Mouse (Mus musculus): ENCODE results near the gene Lpcat1. TPM values are rescaled to one million over a fixed set of nuclear protein-coding genes. Genes with fewer than 3 reads are reported as not detected.

Lpcat1 gene
- polyA plus RNA-seq, 1 experiment, result 20.1 TPM

GRCm38 (mm10) chr13:73488105-73488504, 21.1 kb downstream of the Lpcat1 start:
- H3K4me3 ChIP-seq (ENCODE audit: insufficient read depth, low read length), result no peak overlapping the region
- TF ChIP-seq POLR2A (IDR thresholded peaks at IDR 0.05; ENCODE audit: low read depth, low read length) (no peak), CTCF (IDR thresholded peaks at IDR 0.05; ENCODE audit: borderline replicate concordance, insufficient read depth, low read length) (no peak)
- H3K27ac ChIP-seq (ENCODE audit: insufficient read depth, low read length), result no peak overlapping the region
- peaks cover 3% of the 10 kb centered on the region; the same call in 1 of the 2 replicates for H3K4me1 ChIP-seq (ENCODE audit: control insufficient read depth, insufficient read depth, low read length)

- no peak overlapping the region for H3K4me3 ChIP-seq (ENCODE audit: insufficient read depth, low read length)
- TF ChIP-seq POLR2A (IDR thresholded peaks at IDR 0.05; ENCODE audit: low read depth, low read length) (no peak), CTCF (IDR thresholded peaks at IDR 0.05; ENCODE audit: borderline replicate concordance, insufficient read depth, low read length) (no peak)
- peaks cover 3% of the 10 kb centered on the region; the same call in 1 of the 2 replicates for H3K4me1 ChIP-seq (ENCODE audit: control insufficient read depth, insufficient read depth, low read length)
- H3K27ac ChIP-seq (ENCODE audit: insufficient read depth, low read length), result no peak overlapping the region
Measured at GRCm38 (mm10) chr13:73488707-73489106, 21.7 kb downstream of the Lpcat1 start.

DNA sequence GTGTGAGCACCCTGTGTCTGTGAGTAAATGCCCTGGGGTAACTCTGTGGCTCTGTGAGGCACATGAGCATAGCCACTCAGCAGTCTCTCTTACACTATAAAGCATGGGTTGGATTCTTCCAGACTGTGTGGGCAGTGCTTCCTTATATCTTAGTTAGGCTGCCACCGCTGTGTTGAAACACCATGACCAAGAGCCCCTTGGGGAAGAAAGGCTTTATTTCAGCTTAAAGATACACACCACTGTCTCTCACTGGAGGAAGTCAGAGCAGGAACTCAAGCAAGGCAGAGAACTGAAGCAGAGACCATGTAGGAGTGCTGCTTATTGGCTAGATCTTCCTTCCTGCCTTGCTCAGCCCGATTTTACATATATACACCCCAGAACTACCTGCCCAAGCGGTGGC, 23.0 kb downstream of the Lpcat1 start:
- TF ChIP-seq CTCF (IDR thresholded peaks at IDR 0.05; ENCODE audit: borderline replicate concordance, insufficient read depth, low read length), result no peak
- TF ChIP-seq POLR2A (IDR thresholded peaks at IDR 0.05; ENCODE audit: low read depth, low read length), result no peak

GRCm38 (mm10) chr13:73490564-73491170, 23.7 kb downstream of the Lpcat1 start:
- H3K4me1 ChIP-seq (ENCODE audit: control insufficient read depth, insufficient read depth, low read length), result peaks cover 3% of the 10 kb centered on the region; the same call in 1 of the 2 replicates
- H3K27ac ChIP-seq (ENCODE audit: insufficient read depth, low read length), result no peak overlapping the region
- TF ChIP-seq POLR2A (IDR thresholded peaks at IDR 0.05; ENCODE audit: low read depth, low read length), result no peak
- no peak for TF ChIP-seq CTCF (IDR thresholded peaks at IDR 0.05; ENCODE audit: borderline replicate concordance, insufficient read depth, low read length)
- no peak overlapping the region for H3K4me3 ChIP-seq (ENCODE audit: insufficient read depth, low read length)

More for the DNA sequence above, 23.0 kb downstream of the Lpcat1 start:
- peaks cover 3% of the 10 kb centered on the region; the same call in 1 of the 2 replicates for H3K4me1 ChIP-seq (ENCODE audit: control insufficient read depth, insufficient read depth, low read length)
- no peak overlapping the region for H3K27ac ChIP-seq (ENCODE audit: insufficient read depth, low read length)
- no peak overlapping the region for H3K4me3 ChIP-seq (ENCODE audit: insufficient read depth, low read length)

DNA sequence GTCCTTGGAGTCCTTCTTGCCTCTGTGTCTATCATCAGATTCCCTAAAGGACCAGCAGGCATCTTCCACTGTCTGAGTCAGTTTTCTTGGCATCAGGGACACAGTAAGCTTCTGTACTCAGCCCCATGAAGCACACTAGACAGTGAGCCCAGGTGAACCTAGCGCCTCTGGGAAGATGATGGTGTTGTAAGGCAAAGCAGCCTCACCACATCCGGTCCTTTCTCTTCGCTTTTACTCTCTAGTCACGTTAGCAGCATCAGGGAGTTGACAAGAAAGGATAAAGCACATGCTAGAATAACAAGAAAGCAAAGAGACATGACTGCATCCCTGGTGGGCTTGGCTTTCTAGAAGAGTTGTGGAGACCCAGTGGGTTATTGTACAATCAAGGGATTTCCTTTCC, 26.2 kb downstream of the Lpcat1 start:
- TF ChIP-seq CTCF (IDR thresholded peaks at IDR 0.05; ENCODE audit: borderline replicate concordance, insufficient read depth, low read length), result no peak
- TF ChIP-seq POLR2A (IDR thresholded peaks at IDR 0.05; ENCODE audit: low read depth, low read length), result no peak

DNA sequence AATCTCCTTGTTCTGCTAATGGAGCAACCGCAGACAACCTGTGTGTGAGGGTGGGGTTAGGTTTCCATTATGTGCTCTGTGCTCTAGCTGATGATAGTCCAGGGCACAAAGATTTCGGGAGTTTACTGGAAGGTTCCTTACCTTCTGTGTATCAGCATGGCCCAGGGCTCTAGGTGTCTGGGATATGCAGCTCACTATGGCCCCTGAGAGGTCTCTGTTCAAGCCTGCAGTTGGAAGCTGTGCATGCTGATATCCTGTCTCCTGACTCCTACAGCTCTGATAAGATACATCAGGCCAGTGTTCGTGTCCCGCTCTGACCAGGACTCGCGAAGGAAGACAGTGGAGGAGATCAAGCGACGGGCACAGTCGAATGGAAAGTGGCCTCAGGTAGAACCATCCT, 27.5 kb downstream of the Lpcat1 start:
- Histone ChIP-seq H3K4me3 (ENCODE audit: insufficient read depth, low read length) (no peak overlapping the region), H3K27ac (ENCODE audit: insufficient read depth, low read length) (no peak overlapping the region), H3K4me1 (ENCODE audit: control insufficient read depth, insufficient read depth, low read length) (no peaks in the 10 kb centered on the region)
- TF ChIP-seq CTCF (IDR thresholded peaks at IDR 0.05; ENCODE audit: borderline replicate concordance, insufficient read depth, low read length) (no peak), POLR2A (IDR thresholded peaks at IDR 0.05; ENCODE audit: low read depth, low read length) (no peak)

More for the DNA sequence above, 26.2 kb downstream of the Lpcat1 start:
- H3K27ac ChIP-seq (ENCODE audit: insufficient read depth, low read length), result no peak overlapping the region
- no peak overlapping the region for H3K4me3 ChIP-seq (ENCODE audit: insufficient read depth, low read length)
- H3K4me1 ChIP-seq (ENCODE audit: control insufficient read depth, insufficient read depth, low read length), result peaks cover under 1% of the 10 kb centered on the region; the same call in 1 of the 2 replicates

DNA sequence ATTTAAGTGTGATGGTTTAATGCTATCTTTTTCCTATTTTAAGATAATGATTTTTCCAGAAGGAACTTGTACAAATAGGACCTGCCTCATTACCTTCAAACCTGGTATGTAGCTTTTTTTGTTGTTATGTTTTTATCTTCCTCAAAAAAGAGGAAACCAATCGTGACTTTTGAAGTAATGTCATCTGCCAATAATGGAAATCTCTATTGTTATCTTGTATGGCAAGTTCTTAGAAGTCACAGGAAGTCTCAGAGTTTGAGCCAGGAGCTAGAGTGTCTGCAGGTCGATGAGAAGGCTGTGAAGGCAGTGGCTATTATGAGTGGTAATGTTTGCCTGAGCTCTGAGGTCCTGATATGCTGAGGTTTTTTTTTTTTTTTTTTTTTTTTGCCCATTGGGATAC, 29.1 kb downstream of the Lpcat1 start:
- H3K27ac ChIP-seq (ENCODE audit: insufficient read depth, low read length), result no peak overlapping the region
- no peaks in the 10 kb centered on the region for H3K4me1 ChIP-seq (ENCODE audit: control insufficient read depth, insufficient read depth, low read length)
- no peak for TF ChIP-seq CTCF (IDR thresholded peaks at IDR 0.05; ENCODE audit: borderline replicate concordance, insufficient read depth, low read length)
- no peak for TF ChIP-seq POLR2A (IDR thresholded peaks at IDR 0.05; ENCODE audit: low read depth, low read length)
- no peak overlapping the region for H3K4me3 ChIP-seq (ENCODE audit: insufficient read depth, low read length)

DNA sequence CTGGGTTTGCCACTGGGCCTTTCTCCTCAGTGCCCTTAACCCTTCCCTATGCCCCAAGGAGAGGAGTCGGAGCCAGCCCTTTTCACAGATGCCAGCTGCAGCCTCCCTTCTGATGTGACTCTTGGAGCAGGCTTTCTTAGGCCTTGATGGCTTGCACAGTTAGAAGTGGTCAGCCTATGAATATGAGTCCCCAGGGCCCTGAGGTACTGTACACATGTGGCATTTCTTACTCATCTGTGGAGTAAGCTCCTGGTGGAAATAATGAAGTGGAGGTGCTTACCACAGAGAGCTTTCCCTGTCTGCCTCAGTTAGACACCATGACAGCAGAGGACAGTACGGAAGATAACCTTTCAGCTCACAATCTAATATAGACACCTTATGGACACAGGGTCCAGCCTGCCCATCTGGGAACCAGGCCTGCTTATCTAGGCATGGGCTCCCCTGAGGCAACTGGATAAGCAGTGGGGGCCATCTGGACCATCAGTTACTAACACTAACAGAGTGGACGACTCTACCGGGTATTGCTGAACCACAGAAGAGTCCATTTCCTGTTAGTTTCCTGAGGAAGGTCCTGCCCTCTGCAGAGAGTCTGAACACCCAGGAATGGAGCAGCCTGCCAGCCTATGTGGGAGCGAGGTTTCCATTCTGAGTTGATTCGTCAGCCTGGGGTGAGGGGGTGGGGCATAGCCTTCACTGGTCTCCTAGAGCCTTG, 33.1 kb downstream of the Lpcat1 start:
- TF ChIP-seq CTCF (IDR thresholded peaks at IDR 0.05; ENCODE audit: borderline replicate concordance, insufficient read depth, low read length) (no peak), POLR2A (IDR thresholded peaks at IDR 0.05; ENCODE audit: low read depth, low read length) (no peak)
- Histone ChIP-seq H3K27ac (ENCODE audit: insufficient read depth, low read length) (no peak overlapping the region), H3K4me1 (ENCODE audit: control insufficient read depth, insufficient read depth, low read length) (no peaks in the 10 kb centered on the region), H3K4me3 (ENCODE audit: insufficient read depth, low read length) (no peak overlapping the region)

DNA sequence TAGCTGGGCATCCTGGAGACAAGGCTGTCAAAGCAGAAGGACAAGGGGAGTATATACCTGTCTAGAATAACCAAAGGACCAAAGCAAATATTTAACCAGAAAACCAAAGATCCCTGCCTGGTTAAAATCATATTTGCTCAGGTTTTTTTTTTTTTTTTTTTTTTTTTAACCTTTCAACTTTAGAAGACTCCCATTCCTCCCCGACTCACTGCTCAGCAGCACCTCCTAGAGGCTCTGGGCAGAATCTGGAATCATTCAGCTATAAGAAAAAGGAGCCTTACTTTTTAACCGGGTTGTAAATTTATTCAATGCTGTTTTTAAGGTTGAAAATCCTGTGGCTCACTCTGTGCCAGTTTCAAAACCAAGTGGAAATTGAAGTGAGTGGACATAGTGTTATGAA, 35.7 kb downstream of the Lpcat1 start:
- no peaks in the 10 kb centered on the region for H3K4me1 ChIP-seq (ENCODE audit: control insufficient read depth, insufficient read depth, low read length)
- no peak for TF ChIP-seq CTCF (IDR thresholded peaks at IDR 0.05; ENCODE audit: borderline replicate concordance, insufficient read depth, low read length)
- TF ChIP-seq POLR2A (IDR thresholded peaks at IDR 0.05; ENCODE audit: low read depth, low read length), result no peak
- H3K4me3 ChIP-seq (ENCODE audit: insufficient read depth, low read length), result no peak overlapping the region
- H3K27ac ChIP-seq (ENCODE audit: insufficient read depth, low read length), result no peak overlapping the region

All from embryonic fibroblast, embryonic 13.5 days (primary cell).